In genomic region chr17:32771213-32771612, GRCm38 (mm10) we compare ENCODE assay signal across 11 mouse cellular contexts. TPM values are rescaled to one million over a fixed set of nuclear protein-coding genes. Genes with fewer than 3 reads are reported as not detected.
DNase-seq lines count a peak whose midpoint lies in the region; ATAC-seq and TF ChIP-seq lines count a peak whose summit lies in the region.
"Had no signal": no experiment of that assay in that cellular context is flagged by ENCODE, and none has a peak within 500 bp of the region (broad histone marks: within the 10 kb centered on the region; RNA-seq: fewer than 3 reads in every experiment).

No protein-coding gene starts in this region.

- peak; percentile 8 for DNase-seq in retina, adult 2 months (ENCODE audit: low read depth, low spot score)
- DNase-seq in retina, postnatal 1 day, result no peak
- peak; percentile 29 for DNase-seq in T-cell, adult 2 months (ENCODE audit: low spot score)
- DNase-seq in c-Kit-positive CD71-positive TER-119-positive erythroid progenitor cells, embryonic 14.5 days (ENCODE audit: low spot score), result no peak
- DNase-seq: cerebellum, adult 9-11 months had no signal

- no peak overlapping the region for H3K4me3 ChIP-seq in intestine, postnatal 0 days (ENCODE audit: low read depth, low read length)
- H3K4me3 ChIP-seq in intestine, embryonic 16.5 days (ENCODE audit: low read length), result no peak overlapping the region
- H3K4me3 ChIP-seq: erythroblast, embryonic 14.5 days; neural tube, embryonic 13.5 days had no signal

- no peaks in the 10 kb centered on the region for H3K27me3 ChIP-seq in intestine, postnatal 0 days (replicated peaks; ENCODE audit: control insufficient read depth, insufficient read depth, low read length)
- H3K27me3 ChIP-seq in intestine, embryonic 16.5 days (replicated peaks; ENCODE audit: control insufficient read depth, insufficient read depth, low read length), result no peaks in the 10 kb centered on the region
- H3K27me3 ChIP-seq: neural tube, embryonic 13.5 days had no signal

- no peak overlapping the region for H3K4me2 ChIP-seq in intestine, postnatal 0 days (replicated peaks; ENCODE audit: low read depth)
- no peak overlapping the region for H3K4me2 ChIP-seq in intestine, embryonic 16.5 days (ENCODE audit: low read depth, low read length)
- H3K4me2 ChIP-seq: neural tube, embryonic 13.5 days had no signal

- no peak for ATAC-seq in intestine, postnatal 0 days
- ATAC-seq in intestine, embryonic 16.5 days, result no peak
- no peak for ATAC-seq in monocyte, adult 5-6 weeks (replicated peaks; ENCODE audit: insufficient number of reproducible peaks, low FRiP score, low TSS enrichment, poor library complexity, severe bottlenecking)
- ATAC-seq: inflammation-experienced regulatory T-cells, adult 6 months had no signal

- 77% methylated on average over 1 of the region's 1 CpGs for WGBS in intestine, postnatal 0 days
- WGBS in intestine, embryonic 16.5 days, result 80% methylated on average over 1 of the region's 1 CpGs

- no peak overlapping the region for H3K27ac ChIP-seq in intestine, postnatal 0 days (ENCODE audit: low read depth, low read length)
- no peak overlapping the region for H3K27ac ChIP-seq in intestine, embryonic 16.5 days (ENCODE audit: low read length)
- H3K27ac ChIP-seq: neural tube, embryonic 13.5 days had no signal

- H3K4me1 ChIP-seq in intestine, postnatal 0 days (replicated peaks; ENCODE audit: control insufficient read depth, insufficient read depth, low read length), result no peaks in the 10 kb centered on the region
- no peaks in the 10 kb centered on the region for H3K4me1 ChIP-seq in intestine, embryonic 16.5 days (ENCODE audit: control insufficient read depth, insufficient read depth, low read length)
- H3K4me1 ChIP-seq: neural tube, embryonic 13.5 days had no signal

- H3K9ac ChIP-seq in intestine, postnatal 0 days (ENCODE audit: low read depth, low read length), result no peak overlapping the region
- H3K9ac ChIP-seq in intestine, embryonic 16.5 days (ENCODE audit: low read depth, low read length), result no peak overlapping the region
- H3K9ac ChIP-seq: neural tube, embryonic 13.5 days had no signal

- peaks cover 41% of the 10 kb centered on the region for H3K36me3 ChIP-seq in intestine, postnatal 0 days (ENCODE audit: control insufficient read depth, insufficient read depth)
- peaks cover 38% of the 10 kb centered on the region for H3K36me3 ChIP-seq in intestine, embryonic 16.5 days (ENCODE audit: control insufficient read depth, insufficient read depth, low read length)

- H3K9me3 ChIP-seq in intestine, postnatal 0 days (ENCODE audit: control insufficient read depth), result no peaks in the 10 kb centered on the region
- no peaks in the 10 kb centered on the region for H3K9me3 ChIP-seq in intestine, embryonic 16.5 days (ENCODE audit: control insufficient read depth, low read length)

- peak; percentile 61 for TF ChIP-seq CTCF in intestine, postnatal 0 days (IDR thresholded peaks at IDR 0.05; ENCODE audit: low read depth)

RNA-seq across cellular contexts. Expression of gene Zfp871, which starts 16.9 kb away (rescaled TPM):
- polyA plus RNA-seq in intestine, postnatal 0 days (2015; fragmentation: Nextera tagmentation; extraction: Ambion mirVana), result 13.9 and 16.7 TPM in 2 replicates
- 26.5 and 27.0 TPM in 2 replicates for polyA plus RNA-seq in intestine, embryonic 16.5 days (2015; fragmentation: Nextera tagmentation; extraction: Ambion mirVana)
- 48.5 to 60.7 TPM (median 59.6 TPM) in 3 replicates for total RNA-seq in monocyte, adult 5-6 weeks (2017)

RNA-seq across cellular contexts. Expression of gene Zfp811, which starts 38.5 kb away (rescaled TPM):
- polyA plus RNA-seq in intestine, postnatal 0 days (2015; fragmentation: Nextera tagmentation; extraction: Ambion mirVana), result 0.86 and 1.5 TPM in 2 replicates
- polyA plus RNA-seq in intestine, embryonic 16.5 days (2015; fragmentation: Nextera tagmentation; extraction: Ambion mirVana), result 3.0 and 3.4 TPM in 2 replicates
- 0.19 TPM in 1 of 3 replicates, not detected in the others for total RNA-seq in monocyte, adult 5-6 weeks (2017)
- polyA plus RNA-seq: erythroblast, embryonic 14.5 days had no signal

RNA-seq across cellular contexts. Expression of gene Zfp799, which starts 58.8 kb away (rescaled TPM):
- 4.3 and 4.5 TPM in 2 replicates for polyA plus RNA-seq in intestine, postnatal 0 days (2015; fragmentation: Nextera tagmentation; extraction: Ambion mirVana)
- 8.2 and 9.8 TPM in 2 replicates for polyA plus RNA-seq in intestine, embryonic 16.5 days (2015; fragmentation: Nextera tagmentation; extraction: Ambion mirVana)
- total RNA-seq in monocyte, adult 5-6 weeks (2017), result 4.2 to 8.3 TPM (median 6.1 TPM) in 3 replicates
- polyA plus RNA-seq: erythroblast, embryonic 14.5 days had no signal

Comparison
In these comparisons a context has a peak if more than half of its experiments do, and no peak if none do; other contexts are left out.
1. DNase-seq: peak in retina, adult 2 months (single experiment) and T-cell, adult 2 months (single experiment); none in retina, postnatal 1 day (single experiment) and c-Kit-positive CD71-positive TER-119-positive erythroid progenitor cells, embryonic 14.5 days (single experiment).